Mouse (Mus musculus) intestine, postnatal 0 days (tissue): ENCODE measurements around the gene Ddx51. TPM values are rescaled to one million over a fixed set of nuclear protein-coding genes. Genes with fewer than 3 reads are reported as not detected.

ENCODE experiments used
- ATAC-seq: fragments of 200-750 bp; cut with Nextera tagmentation; 2 replicates; pipeline ENCODE4 v1.8.0; 2017; ENCODE audit warnings: mild to moderate bottlenecking, moderate TSS enrichment, moderate library complexity
- H3K27ac ChIP-seq: fragments of 300-500 bp; sonication (generic); 2 replicates; pipeline ENCODE4 v1.5.1; 2014; ENCODE audit warnings: mild to moderate bottlenecking, low read depth, low read length, moderate library complexity
- H3K27me3 ChIP-seq: fragments of 300-500 bp; sonication (generic); replicated peaks from 2 replicates; pipeline ENCODE4 v1.6.1; 2014; ENCODE audit warnings: low read length, mixed read lengths; ENCODE audit not compliant: control insufficient read depth, insufficient read depth
- H3K36me3 ChIP-seq: fragments of 300-500 bp; sonication (generic); 2 replicates; pipeline ENCODE4 v1.6.1; 2014; ENCODE audit warnings: mild to moderate bottlenecking, moderate library complexity; ENCODE audit not compliant: control insufficient read depth, insufficient read depth
- H3K4me1 ChIP-seq: fragments of 300-500 bp; sonication (generic); replicated peaks from 2 replicates; pipeline ENCODE4 v1.6.1; 2014; ENCODE audit warnings: antibody characterized with exemption, low read length, mixed read lengths; ENCODE audit not compliant: control insufficient read depth, insufficient read depth
- H3K4me2 ChIP-seq: fragments of 300-500 bp; sonication (generic); replicated peaks from 2 replicates; pipeline ENCODE4 v1.6.1; 2014; ENCODE audit warnings: low read depth, mild to moderate bottlenecking, moderate library complexity
- H3K4me3 ChIP-seq: fragments of 300-500 bp; sonication (generic); 2 replicates; pipeline ENCODE4 v1.5.1; 2014; ENCODE audit warnings: low read depth, low read length
- H3K9ac ChIP-seq: fragments of 300-500 bp; sonication (generic); 2 replicates; pipeline ENCODE4 v1.6.1; 2014; ENCODE audit warnings: mild to moderate bottlenecking, low read depth, low read length
- H3K9me3 ChIP-seq: fragments of 300-500 bp; sonication (generic); 2 replicates; pipeline ENCODE4 v1.6.1; 2016; ENCODE audit warnings: mixed run types; ENCODE audit not compliant: control insufficient read depth
- CTCF ChIP-seq: sonication (generic); IDR thresholded peaks from 2 replicates; pipeline ENCODE4 v1.5.1; 2016; ENCODE audit warnings: low read depth, mild to moderate bottlenecking, control low read depth, antibody characterized with exemption, moderate library complexity
- WGBS: fragments of 180-500 bp; shearing (Covaris S2); extraction: QIAGEN DNeasy Blood & Tissue Kit; methylation state at CpG from one replicate; pipeline ENCODE4 v1.1.7; 2014; 5-methylcytosine and 5-hydroxymethylcytosine counted together
- polyA plus RNA-seq: library from polyadenylated mRNA; unstranded; fragments of >200 nt; fragmentation: Nextera tagmentation; extraction: Ambion mirVana; gene quantifications from 2 replicates; pipeline ENCODE4 v1.2.1, GENCODE M21; 2015

Gene Ddx51
- polyA plus RNA-seq, 1 experiment from 2014 or later = 4.9 TPM

DNA sequence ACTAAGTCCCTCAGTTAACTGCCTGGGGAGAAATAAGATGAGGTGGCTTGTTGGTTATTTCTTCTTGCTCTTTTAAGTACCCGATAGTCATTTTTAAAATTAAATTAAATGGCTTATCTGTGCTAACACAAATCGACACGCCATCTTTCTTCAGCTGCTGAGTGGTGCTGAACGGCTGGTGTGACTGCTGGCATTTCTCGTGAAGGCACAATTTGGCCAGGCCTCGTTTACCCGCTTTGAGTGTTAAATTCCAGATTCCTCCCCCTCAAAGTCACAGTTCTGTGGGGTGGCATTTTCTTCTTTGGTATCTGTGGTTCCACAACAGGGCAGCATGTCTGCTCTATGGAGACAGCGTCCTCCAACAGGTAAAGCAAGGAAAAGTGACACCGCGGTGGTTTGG is 25.9 kb upstream of the Ddx51 start:
- Histone ChIP-seq H3K9ac (no peak overlapping the region), H3K4me2 (no peak overlapping the region), H3K27ac (no peak overlapping the region), H3K36me3 (no peaks in the 10 kb centered on the region), H3K4me1 (no peaks in the 10 kb centered on the region), H3K9me3 (no peaks in the 10 kb centered on the region), H3K27me3 (no peaks in the 10 kb centered on the region), H3K4me3 (no peak overlapping the region)
- no peak for TF ChIP-seq CTCF
- ATAC-seq = no peak
- WGBS = 75% methylated on average over 10 of the region's 10 CpGs

DNA sequence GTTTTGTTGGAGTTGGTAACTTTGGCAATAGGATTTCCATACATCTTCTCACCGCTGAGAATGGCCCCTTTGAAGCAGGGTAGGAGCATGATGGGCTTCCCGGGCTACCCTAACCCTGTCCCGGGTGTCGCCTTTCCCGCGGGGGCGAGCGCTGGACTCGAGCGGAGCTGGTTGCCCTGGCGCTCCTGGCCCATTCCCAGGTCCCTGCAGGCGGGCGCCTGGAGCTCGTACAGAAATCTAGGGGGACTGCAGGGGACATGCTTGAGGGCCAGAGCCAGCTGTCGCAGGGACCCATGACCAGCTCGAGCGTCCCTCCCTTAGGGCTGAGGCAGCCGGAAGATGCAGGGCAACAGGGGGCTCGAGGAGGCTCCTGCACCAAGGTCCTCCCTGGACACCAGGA is 25.1 kb upstream of the Ddx51 start:
- no peaks in the 10 kb centered on the region for H3K4me1 ChIP-seq
- H3K4me2 ChIP-seq = no peak overlapping the region
- no peak overlapping the region for H3K9ac ChIP-seq
- WGBS = 18% methylated on average over 19 of the region's 19 CpGs
- H3K4me3 ChIP-seq = no peak overlapping the region
- no peak for ATAC-seq
- no peaks in the 10 kb centered on the region for H3K27me3 ChIP-seq
- no peaks in the 10 kb centered on the region for H3K9me3 ChIP-seq
- no peaks in the 10 kb centered on the region for H3K36me3 ChIP-seq
- no peak overlapping the region for H3K27ac ChIP-seq
- no peak for TF ChIP-seq CTCF

DNA sequence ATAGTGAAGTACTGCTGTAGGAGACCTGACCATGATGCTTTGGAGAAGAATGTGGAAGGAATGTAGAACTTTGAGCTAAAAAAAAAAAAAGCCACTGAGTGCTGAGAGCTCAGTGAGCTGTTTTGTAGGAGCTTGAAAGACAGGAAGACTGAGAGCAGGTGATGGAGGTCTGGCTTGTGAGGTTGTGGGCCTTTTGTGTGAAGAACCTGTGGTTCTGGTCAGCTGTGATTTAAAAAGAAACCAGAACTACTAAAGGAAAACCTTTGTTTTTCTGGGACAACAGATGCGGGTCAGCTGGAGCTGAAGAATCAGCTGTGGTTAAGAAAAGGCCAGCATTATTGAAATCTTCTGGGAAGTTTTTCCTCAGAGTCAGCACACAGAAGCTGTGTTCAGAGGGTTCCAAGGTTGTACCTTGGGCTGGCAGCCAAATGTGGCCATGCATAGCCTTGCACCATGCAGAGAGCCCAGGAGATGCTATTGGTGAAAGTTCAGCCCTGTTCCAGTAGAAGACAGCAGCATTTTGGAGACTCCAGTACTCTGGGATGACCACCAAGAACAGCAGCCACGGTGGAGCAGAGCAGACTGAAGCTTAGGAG is 23.6 kb upstream of the Ddx51 start:
- no peak overlapping the region for H3K4me2 ChIP-seq
- no peak overlapping the region for H3K9ac ChIP-seq
- no peak for TF ChIP-seq CTCF
- WGBS = 77% methylated on average over 2 of the region's 2 CpGs
- no peaks in the 10 kb centered on the region for H3K4me1 ChIP-seq
- H3K9me3 ChIP-seq = no peaks in the 10 kb centered on the region
- no peak overlapping the region for H3K4me3 ChIP-seq
- H3K27me3 ChIP-seq = no peaks in the 10 kb centered on the region
- ATAC-seq = no peak
- H3K27ac ChIP-seq = no peak overlapping the region
- H3K36me3 ChIP-seq = no peaks in the 10 kb centered on the region

DNA sequence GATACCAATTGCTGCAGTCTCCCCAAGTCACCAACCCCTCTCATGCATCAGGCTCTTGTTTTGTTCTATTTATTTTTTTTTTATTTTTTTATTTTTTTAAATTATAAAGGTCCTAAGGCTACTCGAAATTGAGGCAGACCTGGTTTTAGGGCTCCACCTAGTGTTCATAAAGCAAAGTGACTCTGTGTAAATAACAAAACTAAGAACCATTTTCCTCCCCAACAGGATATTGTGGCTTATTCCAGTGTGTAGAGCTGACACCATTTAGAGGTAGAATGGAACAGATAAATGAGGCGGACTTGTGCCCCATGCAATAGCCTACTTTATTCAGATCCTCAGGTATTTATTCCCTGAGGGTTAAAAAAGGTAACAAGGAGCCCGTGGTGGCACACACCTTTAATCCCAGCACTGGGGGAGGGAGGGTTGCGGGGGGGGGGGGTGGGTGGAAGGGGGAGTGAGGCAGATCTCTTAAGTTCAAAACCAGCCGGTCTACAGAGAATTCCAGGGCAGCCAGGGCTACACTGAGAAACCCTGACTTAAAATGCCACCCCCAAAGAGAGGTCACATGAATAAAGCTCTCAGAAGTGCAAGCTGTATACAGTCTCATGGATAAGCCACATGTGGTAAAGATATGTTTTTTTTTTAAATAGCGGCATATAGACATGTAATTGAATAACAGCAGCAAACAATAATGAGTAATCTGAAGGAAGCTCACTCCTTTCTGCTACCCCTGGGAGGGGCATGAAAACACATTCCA is 17.1 kb upstream of the Ddx51 start:
- Histone ChIP-seq H3K4me2 (no peak overlapping the region), H3K9me3 (no peaks in the 10 kb centered on the region), H3K27ac (no peak overlapping the region), H3K4me1 (no peaks in the 10 kb centered on the region), H3K27me3 (no peaks in the 10 kb centered on the region), H3K9ac (no peak overlapping the region), H3K36me3 (no peaks in the 10 kb centered on the region), H3K4me3 (no peak overlapping the region)
- WGBS = 36% methylated on average over 6 of the region's 6 CpGs
- ATAC-seq = no peak
- peak; percentile 76 for TF ChIP-seq CTCF

DNA sequence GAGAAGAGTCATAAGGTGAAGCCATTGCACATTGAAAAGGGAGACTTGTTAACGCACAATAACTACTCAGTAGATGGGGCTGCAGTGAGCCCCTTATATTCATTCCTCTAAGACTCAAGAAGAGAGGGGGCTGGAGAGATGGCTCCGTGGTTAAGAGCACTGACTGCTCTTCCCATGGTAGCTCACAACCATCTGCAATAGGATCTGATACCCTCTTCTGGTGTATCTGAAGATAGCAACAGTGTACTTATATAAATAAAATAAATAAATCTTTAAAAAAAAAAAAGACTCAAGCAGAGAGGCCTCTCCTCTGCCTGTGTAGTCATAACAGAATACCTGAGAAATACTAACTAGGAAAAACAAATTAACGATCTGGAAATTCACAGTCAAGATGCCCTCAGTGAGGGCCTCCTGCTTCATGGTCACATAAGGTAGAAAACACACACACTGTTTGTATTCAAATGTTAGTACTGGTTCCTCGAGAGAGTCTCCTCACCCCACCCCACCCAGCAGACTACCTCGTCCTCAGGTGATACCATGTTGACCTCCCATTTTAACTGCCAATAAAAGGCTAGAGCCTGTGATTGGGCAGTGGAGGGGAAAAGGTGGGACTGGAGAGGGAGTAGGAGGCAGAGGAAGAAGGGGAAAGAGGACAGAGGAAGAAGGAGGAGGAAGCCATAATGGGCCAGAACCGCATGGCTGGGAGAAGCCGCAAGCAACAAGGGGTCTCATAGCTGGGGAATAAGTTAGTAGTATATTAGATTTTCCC is 14.8 kb upstream of the Ddx51 start:
- no peaks in the 10 kb centered on the region for H3K36me3 ChIP-seq
- TF ChIP-seq CTCF = no peak
- no peaks in the 10 kb centered on the region for H3K9me3 ChIP-seq
- no peak overlapping the region for H3K9ac ChIP-seq
- H3K27me3 ChIP-seq = no peaks in the 10 kb centered on the region
- H3K4me3 ChIP-seq = no peak overlapping the region
- H3K4me1 ChIP-seq = no peaks in the 10 kb centered on the region
- H3K4me2 ChIP-seq = no peak overlapping the region
- no peak for ATAC-seq
- no peak overlapping the region for H3K27ac ChIP-seq
- 75% methylated on average over 7 of the region's 7 CpGs for WGBS

DNA sequence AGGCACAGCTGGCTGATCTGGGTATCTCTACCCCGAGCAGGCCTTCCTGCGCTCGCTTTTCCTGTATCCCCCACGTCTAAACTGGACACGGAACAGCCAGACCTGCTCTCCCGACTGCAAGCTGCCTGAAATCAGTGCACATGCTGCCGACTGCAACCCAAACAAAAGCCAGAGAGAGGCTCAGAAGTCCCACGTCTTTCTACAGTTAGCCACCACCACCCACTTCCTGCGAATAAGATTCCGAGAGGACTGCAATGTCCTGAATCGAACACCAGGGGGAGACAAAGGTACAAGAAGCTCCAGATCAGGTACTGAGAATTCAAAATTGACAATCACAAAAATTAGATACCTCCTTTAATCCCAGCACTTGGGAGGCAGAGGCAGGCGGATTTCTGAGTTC is 13.8 kb upstream of the Ddx51 start:
- 20% methylated on average over 12 of the region's 12 CpGs for WGBS
- Histone ChIP-seq H3K27ac (no peak overlapping the region), H3K4me1 (no peaks in the 10 kb centered on the region), H3K27me3 (no peaks in the 10 kb centered on the region), H3K9ac (no peak overlapping the region), H3K36me3 (no peaks in the 10 kb centered on the region), H3K4me3 (no peak overlapping the region), H3K9me3 (no peaks in the 10 kb centered on the region), H3K4me2 (peak overlapping the region; percentile 52)
- ATAC-seq = no peak
- TF ChIP-seq CTCF = peak; percentile 85
